Mouse (Mus musculus) midbrain, postnatal 0 days (tissue): ENCODE measurements around the gene Nup107. TPM values are rescaled to one million over a fixed set of nuclear protein-coding genes. Genes with fewer than 3 reads are reported as not detected.

Source experiments
- ATAC-seq: fragments of 200-750 bp; cut with Nextera tagmentation; 2 replicates; pipeline ENCODE4 v1.8.0; 2017; ENCODE audit warnings: moderate number of reproducible peaks, mild to moderate bottlenecking, moderate TSS enrichment, moderate library complexity; ENCODE audit not compliant: low FRiP score
- DNase-seq: peaks from one replicate; pipeline ENCODE4 v3.0.0-alpha.2; 2015; ENCODE audit warnings: low spot score
- H3K27ac ChIP-seq: fragments of 300-500 bp; sonication (generic); 2 replicates; pipeline ENCODE4 v1.5.1; 2014; ENCODE audit warnings: low read depth, mild to moderate bottlenecking, low read length, mixed read lengths
- H3K27me3 ChIP-seq: fragments of 300-500 bp; sonication (generic); 2 replicates; pipeline ENCODE4 v1.6.1; 2014; ENCODE audit warnings: low read length, control low read depth, mixed read lengths; ENCODE audit not compliant: insufficient read depth
- H3K36me3 ChIP-seq: fragments of 300-500 bp; sonication (generic); 2 replicates; pipeline ENCODE4 v1.6.1; 2014; ENCODE audit warnings: low read length, control low read depth, mixed read lengths; ENCODE audit not compliant: insufficient read depth
- H3K4me1 ChIP-seq: fragments of 300-500 bp; sonication (generic); 2 replicates; pipeline ENCODE4 v1.6.1; 2014; ENCODE audit warnings: mild to moderate bottlenecking, control low read depth, antibody characterized with exemption, low read length, mixed read lengths; ENCODE audit not compliant: insufficient read depth
- H3K4me2 ChIP-seq: fragments of 300-500 bp; sonication (generic); 2 replicates; pipeline ENCODE4 v1.6.1; 2014; ENCODE audit warnings: low read depth, mild to moderate bottlenecking, low read length, mixed read lengths; ENCODE audit not compliant: poor library complexity, severe bottlenecking
- H3K4me3 ChIP-seq: fragments of 300-500 bp; sonication (generic); 2 replicates; pipeline ENCODE4 v1.5.1; 2014; ENCODE audit warnings: low read depth, mild to moderate bottlenecking, low read length, moderate library complexity
- H3K9ac ChIP-seq: fragments of 300-500 bp; sonication (generic); replicated peaks from 2 replicates; pipeline ENCODE4 v1.6.1; 2014; ENCODE audit warnings: mild to moderate bottlenecking, low read length, moderate library complexity, mixed read lengths; ENCODE audit not compliant: poor library complexity, severe bottlenecking
- H3K9me3 ChIP-seq: fragments of 300-500 bp; sonication (generic); 2 replicates; pipeline ENCODE4 v1.6.1; 2016; ENCODE audit warnings: low read length, control low read depth
- CTCF ChIP-seq: IDR thresholded peaks from 2 replicates; pipeline ENCODE4 v1.5.1; 2016; ENCODE audit warnings: antibody characterized with exemption, mild to moderate bottlenecking
- WGBS: fragments of 180-500 bp; shearing (Covaris S2); extraction: QIAGEN DNeasy Blood & Tissue Kit; methylation state at CpG from one replicate; pipeline ENCODE4 v1.1.7; 2014; 5-methylcytosine and 5-hydroxymethylcytosine counted together
- polyA plus RNA-seq: library from polyadenylated mRNA; unstranded; fragments of >200 nt; fragmentation: Nextera tagmentation; extraction: Ambion mirVana; gene quantifications from 2 replicates; pipeline ENCODE4 v1.2.1, GENCODE M21; 2015
- total RNA-seq: library from RNA; depleted of rRNA; stranded (reverse); fragments of >200 nt; gene quantifications from 2 replicates; pipeline ENCODE4 v1.2.3, GENCODE M21; 2014; rRNA removed

The Nup107 gene
- total RNA-seq (14.0 and 26.9 TPM in 2 replicates), polyA plus RNA-seq (16.7 and 17.5 TPM in 2 replicates)

GRCm38 (mm10) chr10:117792141-117793091 lies at the start of gene Nup107:
Gene Nup107, minus strand, starts transcription at chr10:117792705.
- ATAC-seq, result peak; percentile 98
- H3K9me3 ChIP-seq, result no peaks in the 10 kb centered on the region
- no peak; the same call in 1 of the 2 replicates for TF ChIP-seq CTCF
- peak within 1 kb of the TSS; percentile 76 for H3K9ac ChIP-seq
- H3K36me3 ChIP-seq, result no peaks in the 10 kb centered on the region
- under 1% methylated on average over 75 of the region's 75 CpGs for WGBS
- H3K4me3 ChIP-seq, result peak within 1 kb of the TSS; percentile 90
- 0 out of 2 replicates have a peak within 1 kb of the TSS, but pooled peaks have one; percentile 51 for H3K27ac ChIP-seq
- DNase-seq, result peak; percentile 99
- H3K4me1 ChIP-seq, result no peaks in the 10 kb centered on the region
- H3K4me2 ChIP-seq, result peak within 1 kb of the TSS; percentile 60
- H3K27me3 ChIP-seq, result no peaks in the 10 kb centered on the region

- Histone ChIP-seq H3K27me3 (no peaks in the 10 kb centered on the region), H3K4me1 (peaks cover 4% of the 10 kb centered on the region; the same call in 1 of the 2 replicates), H3K9ac (no peak overlapping the region), H3K9me3 (no peaks in the 10 kb centered on the region), H3K36me3 (no peaks in the 10 kb centered on the region), H3K4me2 (no peak overlapping the region), H3K27ac (no peak overlapping the region), H3K4me3 (no peak overlapping the region)
- TF ChIP-seq CTCF, result no peak
- ATAC-seq, result no peak
- no peak for DNase-seq
- 90% methylated on average over 1 of the region's 1 CpGs for WGBS
These were observed 49.3 kb upstream of the Nup107 start for GRCm38 (mm10) chr10:117841765-117842164.

- WGBS, result 92% methylated on average over 5 of the region's 5 CpGs
- Histone ChIP-seq H3K4me2 (no peak overlapping the region), H3K27me3 (no peaks in the 10 kb centered on the region), H3K4me3 (no peak overlapping the region), H3K4me1 (peaks cover 4% of the 10 kb centered on the region; the same call in 1 of the 2 replicates), H3K9ac (no peak overlapping the region), H3K9me3 (no peaks in the 10 kb centered on the region), H3K27ac (no peak overlapping the region), H3K36me3 (no peaks in the 10 kb centered on the region)
- TF ChIP-seq CTCF, result no peak
- ATAC-seq, result no peak
- no peak for DNase-seq
These were observed 48.0 kb upstream of the Nup107 start for GRCm38 (mm10) chr10:117840431-117840995.

GRCm38 (mm10) chr10:117839737-117840136 lies 47.2 kb upstream of the Nup107 start:
- H3K9me3 ChIP-seq, result no peaks in the 10 kb centered on the region
- ATAC-seq (no peak), DNase-seq (no peak)
- 88% methylated on average over 3 of the region's 3 CpGs for WGBS
- no peak overlapping the region for H3K4me2 ChIP-seq
- no peak overlapping the region for H3K27ac ChIP-seq
- peaks cover 4% of the 10 kb centered on the region; the same call in 1 of the 2 replicates for H3K4me1 ChIP-seq
- no peak overlapping the region for H3K4me3 ChIP-seq
- no peak for TF ChIP-seq CTCF
- H3K27me3 ChIP-seq, result no peaks in the 10 kb centered on the region
- H3K36me3 ChIP-seq, result no peaks in the 10 kb centered on the region
- no peak overlapping the region for H3K9ac ChIP-seq

GRCm38 (mm10) chr10:117838924-117839323 lies 46.4 kb upstream of the Nup107 start:
- no peak overlapping the region for H3K9ac ChIP-seq
- H3K27me3 ChIP-seq, result no peaks in the 10 kb centered on the region
- H3K36me3 ChIP-seq, result no peaks in the 10 kb centered on the region
- H3K27ac ChIP-seq, result no peak overlapping the region
- no peak overlapping the region for H3K4me2 ChIP-seq
- ATAC-seq (no peak), DNase-seq (no peak)
- H3K4me1 ChIP-seq, result no peaks in the 10 kb centered on the region
- H3K9me3 ChIP-seq, result no peaks in the 10 kb centered on the region
- no peak overlapping the region for H3K4me3 ChIP-seq
- TF ChIP-seq CTCF, result peak; percentile 55
- WGBS, result 92% methylated on average over 3 of the region's 3 CpGs

- no peaks in the 10 kb centered on the region for H3K9me3 ChIP-seq
- no peak overlapping the region for H3K9ac ChIP-seq
- no peaks in the 10 kb centered on the region for H3K36me3 ChIP-seq
- H3K27ac ChIP-seq, result no peak overlapping the region
- no peak for TF ChIP-seq CTCF
- H3K4me3 ChIP-seq, result no peak overlapping the region
- H3K4me2 ChIP-seq, result no peak overlapping the region
- no peaks in the 10 kb centered on the region for H3K4me1 ChIP-seq
- ATAC-seq (no peak), DNase-seq (no peak)
- H3K27me3 ChIP-seq, result no peaks in the 10 kb centered on the region
- WGBS, result 91% methylated on average over 2 of the region's 2 CpGs
These were observed 43.8 kb upstream of the Nup107 start for GRCm38 (mm10) chr10:117836354-117836753.
